Mouse (Mus musculus): ENCODE measurements around the gene Swi5. TPM values are rescaled to one million over a fixed set of nuclear protein-coding genes. Genes with fewer than 3 reads are reported as not detected.

Swi5 gene
- total RNA-seq (2021) = 100 to 1,000 TPM; 225 to 237 TPM
- long read RNA-seq, experiment 1, transcript Swi5-207 (5 exons, 768 nt) = major isoform, 150 of 192 reads
- long read RNA-seq, experiment 1, partial matches to known transcripts = 9 of 192 reads
- long read RNA-seq, experiment 1, other reads (novel, unspliced or antisense) = 29 of 192 reads
- long read RNA-seq, experiment 2, transcript Swi5-207 (5 exons, 768 nt) = major isoform, 150 of 256 reads
- long read RNA-seq, experiment 2, partial matches to known transcripts = 14 of 256 reads
- long read RNA-seq, experiment 2, other reads (novel, unspliced or antisense) = 88 of 256 reads

- peak; percentile 95 for DNase-seq (ENCODE audit: low spot score in 2 of 2)
Observed at GRCm38 (mm10) chr2:32287923-32288367, at the start of gene Swi5. TSS of gene Swi5 (minus strand) at chr2:32288075.

- DNase-seq (ENCODE audit: low spot score in 2 of 2) = no peak
Observed at GRCm38 (mm10) chr2:32335888-32336287, 48.0 kb upstream of the Swi5 start.

- no peak for DNase-seq (ENCODE audit: low spot score in 2 of 2)
Observed at GRCm38 (mm10) chr2:32332159-32332558, 44.3 kb upstream of the Swi5 start.

GRCm38 (mm10) chr2:32329531-32329930 lies 41.7 kb upstream of the Swi5 start:
- no peak for DNase-seq (ENCODE audit: low spot score in 2 of 2)

- DNase-seq (ENCODE audit: low spot score in 2 of 2) = no peak
Observed at GRCm38 (mm10) chr2:32328911-32329460, 41.1 kb upstream of the Swi5 start.

- no peak for DNase-seq (ENCODE audit: low spot score in 2 of 2)
Observed at GRCm38 (mm10) chr2:32327200-32327599, 39.3 kb upstream of the Swi5 start.

- no peak for DNase-seq (ENCODE audit: low spot score in 2 of 2)
Observed at GRCm38 (mm10) chr2:32325342-32325741, 37.5 kb upstream of the Swi5 start.

GRCm38 (mm10) chr2:32324322-32324721 lies 36.4 kb upstream of the Swi5 start:
- no peak for DNase-seq (ENCODE audit: low spot score in 2 of 2)

- DNase-seq (ENCODE audit: low spot score in 2 of 2) = no peak
Observed at GRCm38 (mm10) chr2:32322754-32323741, 35.2 kb upstream of the Swi5 start.

- DNase-seq (ENCODE audit: low spot score in 2 of 2) = no peak
Observed at GRCm38 (mm10) chr2:32321591-32322298, 33.9 kb upstream of the Swi5 start.

- DNase-seq (ENCODE audit: low spot score in 2 of 2) = no peak
Observed at GRCm38 (mm10) chr2:32320721-32321120, 32.8 kb upstream of the Swi5 start.

- no peak for DNase-seq (ENCODE audit: low spot score in 2 of 2)
Observed at GRCm38 (mm10) chr2:32319586-32320580, 32.0 kb upstream of the Swi5 start.

- no peak for DNase-seq (ENCODE audit: low spot score in 2 of 2)
Observed at GRCm38 (mm10) chr2:32318709-32319585, 31.1 kb upstream of the Swi5 start.

- no peak for DNase-seq (ENCODE audit: low spot score in 2 of 2)
Observed at GRCm38 (mm10) chr2:32317791-32318417, 30.0 kb upstream of the Swi5 start.

- DNase-seq (ENCODE audit: low spot score in 2 of 2) = no peak
Observed at GRCm38 (mm10) chr2:32316887-32317656, 29.2 kb upstream of the Swi5 start.

GRCm38 (mm10) chr2:32315751-32316150 lies 27.9 kb upstream of the Swi5 start:
- no peak for DNase-seq (ENCODE audit: low spot score in 2 of 2)

- DNase-seq (ENCODE audit: low spot score in 2 of 2) = no peak
Observed at GRCm38 (mm10) chr2:32314831-32315230, 27.0 kb upstream of the Swi5 start.
